Mouse (Mus musculus): ENCODE measurements around the gene Gm37240.
"Not testable (repeated sequence)": the region's sequence is repeated elsewhere in the genome, so short reads cannot be mapped to it uniquely, and the experiment has no call there.

The Gm37240 gene

GRCm38 (mm10) chr3:84542450-84542849 lies 1344.9 kb downstream of the Gm37240 start:
- not testable (repeated sequence) for DNase-seq

DNA sequence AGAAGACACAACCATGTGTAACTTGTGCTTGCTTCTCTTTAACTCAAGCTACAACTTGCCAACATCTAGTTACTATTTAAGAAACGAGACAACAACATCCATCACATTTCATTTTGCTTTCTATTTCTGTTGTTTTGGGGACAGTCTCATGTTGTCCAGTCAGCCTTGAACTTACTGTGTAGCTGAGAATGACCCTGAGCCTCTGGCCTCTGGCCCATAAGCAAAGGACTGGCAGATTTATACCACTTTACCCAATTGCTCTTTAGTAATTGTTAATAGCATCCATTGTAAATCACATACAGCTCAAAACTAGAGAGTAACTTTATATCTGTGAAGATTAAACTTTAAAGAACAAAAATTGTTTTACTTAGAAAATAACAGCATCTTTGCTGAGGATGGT lies 1345.4 kb downstream of the Gm37240 start:
- DNase-seq = no peak

DNA sequence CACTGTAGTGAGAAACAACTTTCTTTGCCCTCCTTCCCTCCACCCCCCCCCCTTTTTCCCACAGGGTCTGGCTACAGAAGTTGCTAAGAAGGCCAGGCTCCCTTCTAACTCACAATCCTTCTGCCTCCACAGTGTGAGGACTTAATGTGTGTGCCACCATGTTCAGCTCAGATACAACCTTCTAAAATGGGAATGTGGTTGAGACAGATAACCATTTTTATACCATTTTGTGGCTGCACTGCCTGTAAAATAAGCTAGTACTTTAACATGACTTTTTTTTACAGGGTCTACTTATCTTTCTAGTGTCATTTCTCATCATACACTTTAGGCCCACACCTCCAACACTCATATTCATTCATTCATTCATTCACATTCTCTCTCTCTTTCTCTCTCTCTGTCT lies 1346.7 kb downstream of the Gm37240 start:
- no peak for DNase-seq

GRCm38 (mm10) chr3:84536987-84537386 lies 1350.3 kb downstream of the Gm37240 start:
- DNase-seq = no peak

DNA sequence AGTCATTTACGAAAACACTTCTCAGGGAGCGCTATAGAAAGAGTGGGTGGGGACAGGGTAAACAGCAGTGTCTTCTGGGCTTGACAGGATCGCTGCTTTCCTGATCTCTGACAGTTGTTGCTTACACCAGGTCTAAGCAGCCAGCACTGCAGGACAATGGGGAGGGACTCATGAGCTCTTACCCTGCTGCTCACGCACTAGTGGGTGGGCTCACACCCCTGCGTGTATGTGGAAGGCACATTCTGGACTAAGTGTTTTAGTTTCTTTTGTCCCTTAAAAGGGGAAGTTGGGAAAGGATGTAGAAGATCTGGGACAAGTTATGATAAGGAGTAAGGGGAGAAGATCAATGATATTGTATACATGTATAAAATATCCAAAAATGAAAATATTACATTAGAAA lies 1354.1 kb downstream of the Gm37240 start:
- DNase-seq = no peak

DNA sequence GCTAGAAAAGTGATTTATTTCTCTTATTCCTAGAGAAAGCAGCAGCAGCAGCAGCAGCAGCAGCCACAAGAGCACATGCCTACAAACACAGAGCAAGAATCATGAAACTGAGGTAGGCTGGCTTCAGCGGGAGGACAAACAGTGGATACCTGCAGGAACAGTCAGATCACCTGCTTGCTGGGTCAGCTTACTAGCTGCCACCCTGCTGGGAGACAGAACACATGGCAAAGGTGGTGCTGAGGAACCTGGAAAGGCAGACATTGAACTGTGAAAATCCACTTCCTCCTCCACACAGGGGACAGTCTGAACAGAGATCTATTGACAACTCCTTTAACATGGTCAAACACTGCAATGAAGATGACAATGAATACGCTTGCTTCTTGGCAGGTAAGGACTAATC lies 1358.3 kb downstream of the Gm37240 start:
- peak; percentile 40 for DNase-seq

- DNase-seq = no peak
These were observed 1362.4 kb downstream of the Gm37240 start for GRCm38 (mm10) chr3:84524952-84525351.

- no peak for DNase-seq
These were observed 1371.2 kb downstream of the Gm37240 start for GRCm38 (mm10) chr3:84516163-84516562.

DNA sequence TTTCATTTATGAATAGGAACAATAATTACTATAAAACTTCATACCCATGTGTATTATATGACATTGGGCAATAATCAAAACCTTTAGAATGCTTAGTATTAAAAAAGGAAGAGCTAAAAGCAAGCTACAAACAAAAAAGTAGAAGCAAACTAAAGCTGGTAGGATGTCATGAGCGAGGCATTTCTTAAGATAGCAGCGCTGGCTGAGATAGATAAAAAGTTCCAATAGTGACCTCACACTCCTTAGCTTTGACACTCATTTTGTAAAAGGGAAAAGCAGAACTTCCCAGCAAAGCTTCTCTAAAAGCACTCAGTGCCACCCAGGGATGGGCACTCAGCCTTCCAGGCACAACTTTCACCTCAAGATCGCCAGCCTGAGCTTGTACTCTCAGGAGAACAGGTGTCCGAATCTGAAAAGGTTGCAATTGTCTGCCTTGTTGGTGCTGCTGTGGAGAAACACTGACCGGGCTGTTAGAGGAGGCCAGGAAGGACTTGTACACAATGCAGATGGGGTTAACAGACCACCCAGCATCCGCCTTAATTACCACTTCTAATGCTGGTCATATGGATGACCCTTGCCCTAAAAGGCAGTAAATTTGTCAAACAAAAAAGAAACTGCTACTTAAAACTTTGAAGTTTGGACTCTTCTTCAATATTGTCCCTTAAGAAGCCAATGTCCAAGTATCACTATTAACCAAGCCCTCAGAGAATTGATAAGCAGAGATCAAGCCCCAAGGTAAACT lies 1374.4 kb downstream of the Gm37240 start:
- no peak for DNase-seq

- DNase-seq = no peak
These were observed 1382.1 kb downstream of the Gm37240 start for GRCm38 (mm10) chr3:84505193-84505592.

DNA sequence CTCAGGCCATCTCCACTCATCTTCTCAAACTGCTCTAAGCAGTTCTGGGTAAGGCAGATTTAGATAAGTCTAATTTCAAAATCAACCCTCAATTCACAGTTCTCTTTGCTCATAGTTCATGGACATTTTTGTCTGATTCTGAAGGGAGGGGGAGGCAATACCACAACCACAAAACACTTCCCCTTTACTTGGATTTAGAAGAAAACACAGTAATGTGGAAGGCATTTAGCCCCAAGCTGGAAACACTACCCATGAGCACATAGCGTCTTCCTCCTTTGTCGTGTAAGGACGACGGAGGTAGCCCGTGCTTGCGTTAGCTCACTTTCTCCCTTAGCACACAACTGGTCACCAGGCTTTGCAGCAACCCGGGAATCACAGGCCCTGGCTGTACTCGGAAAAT lies 1383.0 kb downstream of the Gm37240 start:
- DNase-seq = no peak

DNA sequence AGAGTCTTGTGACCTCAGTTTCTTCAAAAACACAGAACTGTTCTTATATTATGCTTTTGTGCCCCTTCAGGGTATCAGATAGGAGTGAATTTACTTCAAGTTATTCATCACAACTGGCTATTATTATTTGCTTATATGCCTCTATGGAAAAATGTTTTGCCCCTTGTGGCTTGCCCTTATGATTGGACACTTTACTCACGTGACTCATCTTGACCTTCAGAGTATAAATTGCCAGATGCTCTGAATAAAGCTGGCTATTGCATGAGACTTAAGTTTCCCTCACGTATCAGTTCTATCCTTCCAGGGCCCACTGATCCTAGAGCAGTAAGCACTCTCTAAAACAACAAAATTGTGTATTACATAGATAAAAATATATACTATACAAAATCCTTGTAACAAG lies 1385.2 kb downstream of the Gm37240 start:
- DNase-seq = no peak

DNA sequence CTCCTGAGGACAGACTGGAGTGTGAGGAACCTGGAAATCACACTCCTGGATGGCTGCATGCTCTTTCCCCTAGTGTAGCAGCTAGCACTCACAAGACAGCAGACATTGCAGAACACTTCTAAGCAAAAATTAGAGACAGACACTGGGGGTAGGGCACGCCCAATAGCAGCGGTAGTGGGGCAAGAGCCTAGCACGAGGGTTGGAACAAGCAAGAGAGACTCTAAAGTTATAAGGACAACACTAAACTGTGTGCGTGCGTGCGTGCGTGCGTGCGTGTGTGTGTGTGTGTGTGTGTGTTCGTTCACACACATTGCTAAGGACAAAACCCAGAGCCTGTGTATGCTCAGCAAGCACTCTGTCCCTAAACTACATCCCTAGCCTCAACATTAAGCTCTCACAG lies 1386.8 kb downstream of the Gm37240 start:
- DNase-seq = no peak

DNA sequence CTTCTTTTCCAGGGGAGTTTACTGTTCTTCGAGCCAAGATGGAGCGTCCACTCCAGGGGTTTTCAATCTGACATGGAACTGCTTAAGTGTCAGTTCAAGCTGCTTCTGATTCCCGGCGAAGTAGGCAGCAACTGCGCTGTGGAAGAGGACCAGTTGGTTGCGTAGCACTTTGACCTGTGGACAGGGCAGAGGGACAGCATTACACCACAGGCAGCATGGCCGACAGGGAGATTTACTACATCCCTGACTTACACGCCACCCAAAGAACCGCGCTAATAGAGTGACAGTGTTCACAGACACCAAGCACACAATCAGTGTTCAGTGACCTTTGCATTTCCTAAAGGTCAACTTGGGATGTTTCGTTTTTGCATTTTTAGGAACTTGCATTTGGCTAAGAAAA lies 1389.6 kb downstream of the Gm37240 start:
- no peak for DNase-seq

- no peak for DNase-seq
These were observed 1394.7 kb downstream of the Gm37240 start for GRCm38 (mm10) chr3:84492657-84493056.

DNA sequence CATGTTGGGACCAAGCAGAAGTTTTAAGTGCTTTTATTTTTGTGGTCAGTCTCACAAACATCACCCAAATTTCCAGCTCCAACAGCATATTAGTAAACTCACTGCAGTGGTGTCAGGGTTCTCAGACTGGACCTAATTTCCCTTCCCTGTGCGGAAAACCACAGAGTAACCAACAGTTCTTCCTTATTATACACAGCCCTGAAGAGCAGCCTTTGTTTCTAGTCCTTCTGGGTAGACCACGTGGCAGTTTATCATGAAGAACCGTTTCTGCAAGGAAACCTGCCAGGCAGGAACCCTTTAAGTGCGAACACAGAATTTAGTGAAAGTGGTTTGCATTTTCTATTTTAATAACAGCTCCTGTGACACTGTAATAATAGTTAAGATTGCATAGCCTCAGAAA lies 1395.2 kb downstream of the Gm37240 start:
- DNase-seq = no peak

DNA sequence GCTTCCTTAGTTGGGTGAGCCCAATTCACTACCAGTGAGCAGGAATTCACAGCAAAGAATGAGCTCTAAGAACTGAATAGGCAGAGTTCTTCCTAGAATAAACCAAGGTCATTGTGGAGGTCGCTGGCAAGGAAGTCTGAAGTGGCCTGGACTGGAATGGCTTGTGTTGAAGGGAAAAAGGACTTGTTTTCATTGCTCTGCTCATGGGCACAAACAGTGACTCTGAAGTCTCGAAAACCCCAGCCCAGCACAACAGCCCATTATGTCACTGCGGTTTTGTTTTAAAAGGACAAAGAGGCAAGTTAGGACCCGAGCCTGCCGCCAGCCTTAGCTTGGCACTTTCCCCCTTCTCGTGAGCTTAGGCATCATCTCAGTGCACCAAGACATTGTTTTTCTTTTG lies 1398.6 kb downstream of the Gm37240 start:
- DNase-seq = peak; percentile 31

- no peak for DNase-seq
These were observed 1402.4 kb downstream of the Gm37240 start for GRCm38 (mm10) chr3:84484891-84485290.

- no peak for DNase-seq
These were observed 1403.0 kb downstream of the Gm37240 start for GRCm38 (mm10) chr3:84484333-84484732.

- DNase-seq = no peak
These were observed 1405.2 kb downstream of the Gm37240 start for GRCm38 (mm10) chr3:84482121-84482520.

DNA sequence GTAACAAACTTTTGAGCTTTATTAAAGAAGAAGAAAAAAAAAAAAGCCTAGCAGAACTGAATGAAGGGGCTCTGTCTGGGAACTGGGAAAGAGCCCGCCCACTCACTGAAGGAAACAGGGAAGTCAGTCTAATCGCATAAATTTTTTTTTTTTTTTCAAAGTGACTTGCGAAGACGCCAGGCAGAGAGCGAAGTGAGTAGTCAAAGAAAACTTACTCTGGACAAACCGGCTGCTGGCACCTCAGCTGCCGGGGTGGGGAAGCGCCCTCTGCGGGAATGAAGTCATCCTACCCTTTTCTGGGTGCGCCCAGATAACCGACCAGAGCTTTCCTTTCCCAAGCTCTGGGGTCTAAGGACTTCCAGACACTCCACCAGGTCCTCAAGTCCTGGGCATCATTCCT lies 1406.2 kb downstream of the Gm37240 start:
- DNase-seq = peak; percentile 11

- peak; percentile 65 for DNase-seq
These were observed 1407.1 kb downstream of the Gm37240 start, which contains the start of gene Fhdc1 for GRCm38 (mm10) chr3:84480006-84480897. Gene Fhdc1 (minus strand): TSS chr3:84480429.

GRCm38 (mm10) chr3:84479293-84480005 lies 1407.9 kb downstream of the Gm37240 start:
- DNase-seq = peak; percentile 49
